Mouse (Mus musculus): ENCODE results near the gene Spp1.
"Not testable (repeated sequence)": the region's sequence is repeated elsewhere in the genome, so short reads cannot be mapped to it uniquely, and the experiment has no call there.

Spp1 gene

GRCm38 (mm10) chr5:104436406-104437076, 1.6 kb downstream of the Spp1 start:
- DNase-seq: no peak

GRCm38 (mm10) chr5:104442396-104442795, 7.5 kb downstream of the Spp1 start:
- no peak for DNase-seq

- DNase-seq: no peak
These were observed 7.9 kb downstream of the Spp1 start for GRCm38 (mm10) chr5:104442850-104443249.

GRCm38 (mm10) chr5:104446156-104446555, 11.2 kb downstream of the Spp1 start:
- DNase-seq: peak in 1 of 2 experiments; percentile 3

GRCm38 (mm10) chr5:104448346-104448745, 13.4 kb downstream of the Spp1 start:
- DNase-seq: not testable (repeated sequence)

GRCm38 (mm10) chr5:104449491-104449890, 14.6 kb downstream of the Spp1 start:
- DNase-seq: no peak

- no peak for DNase-seq
These were observed 18.2 kb downstream of the Spp1 start for GRCm38 (mm10) chr5:104453075-104453474.

- no peak for DNase-seq
These were observed 19.6 kb downstream of the Spp1 start for GRCm38 (mm10) chr5:104454564-104454963.

- peak in 1 of 2 experiments; percentile 2 for DNase-seq
These were observed 24.2 kb downstream of the Spp1 start, which contains the start of gene Pkd2 for GRCm38 (mm10) chr5:104458832-104459705. Gene Pkd2, plus strand, starts transcription at chr5:104459450.

GRCm38 (mm10) chr5:104459706-104460455, 25.0 kb downstream of the Spp1 start:
- no peak for DNase-seq

GRCm38 (mm10) chr5:104460456-104460838, 25.5 kb downstream of the Spp1 start:
- DNase-seq: no peak

- DNase-seq: no peak
These were observed 25.9 kb downstream of the Spp1 start for GRCm38 (mm10) chr5:104460856-104461255.

- DNase-seq: no peak
These were observed 30.4 kb downstream of the Spp1 start for GRCm38 (mm10) chr5:104465279-104465678.

- no peak for DNase-seq
These were observed 30.8 kb downstream of the Spp1 start for GRCm38 (mm10) chr5:104465731-104466130.

- no peak for DNase-seq
These were observed 31.9 kb downstream of the Spp1 start for GRCm38 (mm10) chr5:104466816-104467215.

- no peak for DNase-seq
These were observed 33.7 kb downstream of the Spp1 start for GRCm38 (mm10) chr5:104468586-104468985.

- no peak for DNase-seq
These were observed 36.1 kb downstream of the Spp1 start for GRCm38 (mm10) chr5:104470981-104471391.

GRCm38 (mm10) chr5:104472371-104472770, 37.5 kb downstream of the Spp1 start:
- DNase-seq: peak in 1 of 2 experiments; percentile 8

GRCm38 (mm10) chr5:104480367-104480766, 45.4 kb downstream of the Spp1 start:
- no peak for DNase-seq

GRCm38 (mm10) chr5:104482856-104483255, 47.9 kb downstream of the Spp1 start:
- no peak for DNase-seq
